Mouse (Mus musculus) ES-Bruce4 (cell line): Measurements from ENCODE around the gene Bin2.

Experiments used
- CTCF ChIP-seq: IDR thresholded peaks from one replicate; pipeline ENCODE4 v1.8.1; 2011; ENCODE audit warnings: low read depth, low read length
- POLR2A ChIP-seq: IDR thresholded peaks from one replicate; pipeline ENCODE4 v1.8.1; 2011; ENCODE audit warnings: low read length; ENCODE audit not compliant: insufficient read depth

DNA sequence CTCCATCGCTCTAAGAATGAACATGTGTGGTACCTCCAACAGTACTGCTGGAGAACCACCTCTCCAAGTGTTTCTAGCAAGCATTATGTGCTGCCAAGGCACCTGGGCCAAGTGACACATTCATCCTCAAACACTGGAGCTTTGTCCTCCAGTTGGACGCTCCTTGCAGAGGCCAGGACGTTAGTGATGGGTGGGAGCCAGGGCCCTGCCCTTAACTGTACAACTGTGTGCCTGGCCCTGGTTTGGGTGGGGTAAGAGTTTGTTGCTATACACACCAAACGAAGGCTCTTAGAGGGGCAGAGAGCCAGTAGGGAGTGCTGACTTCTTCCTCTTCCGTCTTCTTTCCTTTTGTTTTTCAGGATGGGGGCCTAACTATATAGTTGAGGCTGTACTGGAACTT lies 31.1 kb upstream of the Bin2 start:
- no peak for TF ChIP-seq CTCF
- TF ChIP-seq POLR2A, result no peak
